Mouse (Mus musculus) urinary bladder, adult 18-20 months (tissue): ENCODE results near the gene Evc.

Experiments
- DNase-seq, 2 experiments: peaks; one replicate each; pipeline ENCODE4 v3.0.0; 2022; ENCODE audit warnings: low spot score in 2 of 2, mixed read lengths in 2 of 2

The Evc gene

GRCm38 (mm10) chr5:37336485-37337105 is at the start of gene Evc:
TSS of gene Evc (minus strand) at chr5:37336894.
- DNase-seq, result peak; percentile 58 to 59

DNA sequence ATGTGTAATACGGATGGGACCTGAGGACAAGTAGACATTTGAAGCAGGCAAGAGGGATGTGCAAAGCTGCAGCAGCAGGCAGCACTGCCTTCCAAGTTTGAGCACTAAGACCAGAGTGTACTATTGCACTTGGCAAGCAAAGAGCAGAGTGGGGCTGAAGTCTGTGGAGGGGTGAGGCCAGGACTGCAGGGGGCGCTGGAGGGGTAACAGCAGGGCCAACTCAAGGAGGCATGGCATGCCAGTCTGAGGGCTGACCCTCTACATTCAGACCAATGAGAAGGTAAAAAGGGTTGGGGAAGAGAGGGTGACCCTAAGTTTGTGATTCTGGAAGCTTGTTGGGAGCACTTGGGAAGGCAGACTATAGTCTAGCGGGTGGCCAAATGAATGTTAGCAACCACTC is 46.9 kb upstream of the Evc start:
- no peak for DNase-seq

- peak; percentile 5 to 34 for DNase-seq
Measured at GRCm38 (mm10) chr5:37380641-37381040, 43.9 kb upstream of the Evc start.

GRCm38 (mm10) chr5:37377376-37377775 is 40.7 kb upstream of the Evc start:
- DNase-seq, result no peak

GRCm38 (mm10) chr5:37368796-37369195 is 32.1 kb upstream of the Evc start:
- no peak for DNase-seq

- DNase-seq, result no peak
Measured at GRCm38 (mm10) chr5:37365751-37366150, 29.1 kb upstream of the Evc start.

- no peak for DNase-seq
Measured at GRCm38 (mm10) chr5:37363284-37363683, 26.6 kb upstream of the Evc start.

DNA sequence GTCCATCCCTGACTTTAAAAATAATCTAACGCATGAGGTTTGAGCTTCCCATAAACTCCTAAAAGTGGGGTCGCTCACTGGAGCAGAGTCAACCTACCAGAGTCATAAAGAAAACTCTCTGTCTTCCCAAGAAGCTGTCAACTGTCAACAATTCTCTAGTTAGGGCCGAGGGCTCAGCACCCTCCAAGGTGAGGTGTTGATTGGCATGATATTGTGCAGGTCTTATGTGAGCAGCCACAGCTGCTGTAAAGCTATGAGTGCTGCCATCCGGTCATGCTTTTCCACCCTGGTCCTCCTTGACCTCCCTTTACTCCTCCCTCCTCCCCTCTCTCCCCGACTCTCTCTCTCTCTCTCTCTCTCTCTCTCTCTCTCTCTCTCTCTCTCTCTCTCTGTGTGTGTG is 25.9 kb upstream of the Evc start:
- DNase-seq, result no peak

DNA sequence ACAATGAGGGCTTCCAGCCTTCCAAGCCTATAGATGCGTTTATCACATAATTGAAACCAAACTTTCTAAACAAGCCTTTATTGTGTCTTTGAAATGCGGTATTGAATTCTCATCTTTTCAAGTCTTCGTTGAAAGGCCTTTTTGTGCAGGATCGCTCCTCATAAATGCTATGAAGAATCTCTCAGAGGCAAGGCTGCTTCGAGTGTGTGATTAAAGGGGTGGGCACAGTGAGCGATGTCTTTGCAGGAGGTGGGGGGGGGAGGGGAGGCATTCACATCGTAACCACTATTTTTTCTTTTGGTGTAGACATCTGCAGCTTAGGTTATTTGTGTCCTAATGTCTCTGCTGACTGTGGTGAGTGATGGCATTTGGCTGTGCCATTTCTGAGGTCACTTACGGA is 19.3 kb upstream of the Evc start:
- no peak for DNase-seq

DNA sequence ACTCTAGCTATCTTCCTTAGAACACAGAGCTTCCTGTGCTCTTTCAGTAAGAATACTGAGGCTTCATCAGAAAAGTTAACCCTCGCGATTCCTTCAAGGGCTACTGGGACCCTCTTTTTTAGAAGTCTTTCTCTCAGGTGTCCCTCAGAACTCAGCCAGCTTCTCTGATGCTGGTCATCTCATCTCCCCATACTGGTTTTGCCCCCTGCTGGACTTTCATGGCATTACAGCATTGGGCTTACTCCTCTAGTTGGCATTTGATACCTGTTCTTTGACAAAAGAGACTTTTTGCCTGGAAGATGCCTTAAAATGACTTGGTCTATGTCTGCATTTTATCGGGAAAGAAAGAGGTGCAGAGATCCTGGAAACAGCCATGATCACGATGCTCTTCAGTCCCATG is 17.7 kb upstream of the Evc start:
- DNase-seq, result peak; percentile 8 to 37

- DNase-seq, result no peak
Measured at GRCm38 (mm10) chr5:37351791-37352190, 15.1 kb upstream of the Evc start.

GRCm38 (mm10) chr5:37343962-37344361 is 7.3 kb upstream of the Evc start:
- DNase-seq, result no peak

- DNase-seq, result peak; percentile 30 to 64
Measured at GRCm38 (mm10) chr5:37338288-37338687, 1.6 kb upstream of the Evc start, which contains the start of gene Evc2. TSS of gene Evc2 (plus strand) at chr5:37338499.

- peak in 1 of 2 experiments; percentile 9 for DNase-seq
Measured at GRCm38 (mm10) chr5:37337696-37338095, 1.0 kb upstream of the Evc start.

DNA sequence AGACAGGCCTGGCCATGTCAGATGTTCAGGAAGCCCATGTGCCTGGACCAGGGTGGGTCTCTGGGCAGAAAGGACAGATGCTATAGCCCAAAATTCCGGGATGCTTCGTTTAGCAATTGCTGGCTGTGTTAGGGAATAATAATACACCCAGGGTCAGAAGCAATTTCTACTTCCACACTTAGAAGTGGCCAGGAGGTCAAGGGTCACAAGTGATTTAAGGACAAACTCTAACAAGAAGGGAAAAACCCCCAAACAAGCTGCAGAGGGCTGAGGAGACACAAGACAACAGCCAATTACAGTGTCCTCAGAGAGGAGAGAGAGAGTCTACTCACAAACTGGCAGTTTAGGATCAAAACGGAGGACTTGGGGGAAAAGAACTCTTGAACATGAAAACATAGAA is 1.6 kb downstream of the Evc start:
- no peak for DNase-seq

GRCm38 (mm10) chr5:37332066-37332465 is 4.6 kb downstream of the Evc start:
- no peak for DNase-seq

- no peak for DNase-seq
Measured at GRCm38 (mm10) chr5:37331133-37331505, 5.6 kb downstream of the Evc start.

DNA sequence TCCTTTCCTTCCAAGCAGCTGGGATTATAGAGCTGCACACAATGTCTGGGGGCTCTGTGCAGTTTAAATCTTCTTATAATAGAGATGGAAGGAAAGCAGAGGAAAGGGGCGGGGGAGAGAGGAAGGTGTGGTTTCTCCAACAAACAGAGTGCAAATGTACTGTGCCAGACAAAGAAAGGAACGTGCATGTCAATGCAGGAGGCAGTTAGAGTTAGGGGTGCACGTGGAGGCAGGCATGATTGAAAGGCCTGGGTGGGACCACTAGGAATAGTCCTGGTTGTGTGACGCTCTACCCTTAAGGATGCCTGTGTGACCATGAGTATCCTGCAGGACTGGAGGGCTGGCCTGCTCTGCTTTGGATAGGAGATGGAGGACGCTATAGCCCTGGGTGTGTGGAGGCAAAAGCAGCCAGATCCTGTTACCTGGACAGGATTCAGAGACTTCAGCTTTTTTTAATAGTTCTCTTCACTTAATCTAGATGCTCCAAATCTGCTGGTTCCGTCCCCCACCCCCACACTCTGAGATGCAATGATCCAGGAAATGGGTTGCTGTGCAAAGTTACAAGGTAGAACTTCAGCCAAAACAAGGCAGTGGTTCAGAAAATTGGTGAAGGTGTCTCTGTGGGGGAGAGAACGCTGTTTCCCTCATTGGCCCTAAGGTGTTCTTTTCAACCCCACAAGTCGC is 6.1 kb downstream of the Evc start:
- DNase-seq, result no peak

- no peak for DNase-seq
Measured at GRCm38 (mm10) chr5:37326675-37327074, 10.0 kb downstream of the Evc start.

GRCm38 (mm10) chr5:37320761-37321160 is 15.9 kb downstream of the Evc start:
- no peak for DNase-seq

DNA sequence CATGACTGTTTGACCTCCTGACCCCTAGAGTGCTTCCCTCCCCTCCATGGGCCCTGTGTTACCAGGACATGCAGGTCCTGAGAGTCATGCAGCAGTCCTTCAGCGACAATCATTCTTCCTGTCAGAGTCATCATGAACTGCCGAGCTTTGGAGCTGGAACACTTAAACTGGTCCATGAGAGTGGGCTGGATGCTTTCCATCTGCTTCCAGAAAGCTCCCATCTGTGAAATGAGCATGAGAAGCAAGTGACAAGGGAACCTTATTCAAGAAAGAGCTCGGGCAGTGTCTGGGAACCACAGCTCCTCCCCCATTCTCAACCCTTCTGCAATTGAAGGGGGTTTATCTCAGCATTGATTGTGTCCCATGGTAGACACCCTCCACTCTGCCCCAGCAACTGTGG is 16.5 kb downstream of the Evc start:
- no peak for DNase-seq

- DNase-seq, result no peak
Measured at GRCm38 (mm10) chr5:37318715-37319114, 18.0 kb downstream of the Evc start.

DNA sequence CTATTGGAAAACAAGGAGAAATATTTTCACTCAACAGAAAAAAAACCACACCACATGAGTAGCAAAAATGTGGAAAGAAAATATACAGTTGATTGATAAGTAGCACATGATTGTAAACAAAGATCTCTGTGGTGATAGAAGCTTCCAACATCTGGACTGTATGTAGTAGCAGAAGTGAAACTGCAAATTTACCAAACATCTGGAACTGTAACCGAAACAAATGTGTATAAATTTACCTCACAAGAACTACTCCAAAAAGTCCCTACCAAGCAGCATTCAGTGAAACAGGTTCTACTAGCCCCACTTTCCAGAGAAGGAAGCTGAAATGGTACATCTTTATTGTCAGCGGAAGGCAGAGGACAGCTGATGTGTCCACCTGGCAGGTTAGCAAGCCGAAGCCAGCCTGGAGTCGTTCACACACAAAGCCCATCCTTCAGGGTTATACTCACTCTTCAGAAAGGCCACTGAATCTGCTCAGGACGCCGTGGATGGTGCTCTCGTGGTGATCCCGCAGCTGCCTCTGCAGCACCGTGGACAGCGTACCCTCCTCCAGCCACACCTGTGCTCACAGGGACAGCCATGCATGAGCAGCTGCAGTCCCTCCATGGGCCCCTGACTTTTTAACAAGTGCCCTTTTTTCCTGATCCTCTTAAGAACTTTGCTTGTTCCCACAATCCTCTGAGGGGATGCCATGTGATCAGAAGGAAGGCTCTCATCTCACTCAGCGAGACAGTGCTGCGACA is 23.5 kb downstream of the Evc start:
- no peak for DNase-seq
